Comparison of ENCODE assay signal across 9 mouse cellular contexts in the genomic region with DNA sequence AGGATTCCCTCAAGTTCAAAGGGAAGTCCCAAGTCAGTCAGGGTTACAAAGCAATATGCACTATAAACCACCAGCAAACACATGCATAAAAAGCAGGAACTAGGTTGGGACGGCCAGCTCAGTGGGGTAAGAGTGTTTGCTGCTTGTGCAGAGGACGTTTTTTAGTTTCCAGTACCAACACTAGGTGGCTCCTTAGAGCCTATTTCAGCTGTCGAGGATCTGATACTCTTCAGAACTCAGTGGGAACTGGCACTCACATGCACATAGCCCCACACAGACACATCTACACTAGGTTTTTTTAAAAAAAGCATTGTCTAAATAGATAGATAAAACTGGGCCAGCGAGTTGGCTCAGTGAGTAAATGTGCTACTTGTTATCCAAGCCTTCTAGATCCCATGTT. TPM values are rescaled to one million over a fixed set of nuclear protein-coding genes. Genes with fewer than 3 reads are reported as not detected.
DNase-seq lines count a peak whose midpoint lies in the region; ATAC-seq lines count a peak whose summit lies in the region.
"Had no signal": no experiment of that assay in that cellular context is flagged by ENCODE, and none has a peak within 500 bp of the region (broad histone marks: within the 10 kb centered on the region; RNA-seq: fewer than 3 reads in every experiment).

No protein-coding gene starts in this region.

- H3K27ac ChIP-seq in hindbrain, embryonic 15.5 days (replicated peaks) = no peak overlapping the region
- H3K27ac ChIP-seq: liver, embryonic 15.5 days had no signal

- intact Hi-C loops in left cerebral cortex, postnatal 4 days (cut with DNase I) = loop anchor here (5.0 kb wide), 1 partner anchor 50 kb away; no protein-coding TSS in a partner anchor

- 56% methylated on average over 4 of the region's 4 CpGs for WGBS in hindbrain, embryonic 15.5 days

- no peaks in the 10 kb centered on the region for H3K9me3 ChIP-seq in hindbrain, embryonic 15.5 days
- H3K9me3 ChIP-seq: liver, embryonic 15.5 days had no signal

- H3K36me3 ChIP-seq in hindbrain, embryonic 15.5 days = peaks cover 35% of the 10 kb centered on the region

- no peaks in the 10 kb centered on the region for H3K27me3 ChIP-seq in hindbrain, embryonic 15.5 days
- H3K27me3 ChIP-seq: liver, embryonic 15.5 days had no signal

- ATAC-seq in hindbrain, embryonic 15.5 days (ENCODE audit: low FRiP score, low read depth) = peak; percentile 76; the same call in 1 of the 2 replicates

- no peaks in the 10 kb centered on the region for H3K4me1 ChIP-seq in hindbrain, embryonic 15.5 days (replicated peaks)

- DNase-seq in adrenal gland, postnatal 14 days = peak; percentile 38
- DNase-seq in adrenal gland, adult 8-10 months = no peak
- peak; percentile 36 for DNase-seq in left cerebral cortex, adult 11 months (ENCODE audit: low spot score)
- DNase-seq in left cerebral cortex, postnatal 4 days = no peak
- peak; percentile 49 for DNase-seq in MEL-GATA-1-ER (ENCODE audit: extremely low read depth, low read depth)
- peak; percentile 29 for DNase-seq in lung, postnatal 14 days
- no peak for DNase-seq in frontal cortex, postnatal 14 days (ENCODE audit: low spot score in 2 of 2)

- H3K9ac ChIP-seq in hindbrain, embryonic 15.5 days = no peak overlapping the region
- H3K9ac ChIP-seq: liver, embryonic 15.5 days had no signal

- H3K4me3 ChIP-seq in hindbrain, embryonic 15.5 days = no peak overlapping the region
- H3K4me3 ChIP-seq: liver, embryonic 15.5 days had no signal

- H3K4me2 ChIP-seq in hindbrain, embryonic 15.5 days = no peak overlapping the region
- H3K4me2 ChIP-seq: liver, embryonic 15.5 days had no signal

RNA-seq across cellular contexts. Expression of gene Styk1, which starts 13.7 kb away (rescaled TPM):
- 0.23 and 0.63 TPM in 2 replicates for total RNA-seq in adrenal gland, postnatal 14 days (2021)
- total RNA-seq in adrenal gland, adult 8-10 months (2022) = 1 to 10 TPM in 2 of 4 experiments, under 1 TPM in 2; 0.28 to 1.1 (median 0.95) TPM
- total RNA-seq in left cerebral cortex, postnatal 4 days (2021) = 1 to 10 TPM; 6.6 to 6.7 TPM
- 4.7 and 5.1 TPM in 2 replicates for polyA plus RNA-seq in hindbrain, embryonic 15.5 days (2015; fragmentation: Nextera tagmentation; extraction: Ambion mirVana)

RNA-seq across cellular contexts. Expression of gene Ybx3, which starts 21.2 kb away (rescaled TPM):
- 249 and 280 TPM in 2 replicates for total RNA-seq in adrenal gland, postnatal 14 days (2021)
- total RNA-seq in adrenal gland, adult 8-10 months (2022) = 100 to 1,000 TPM in 3 of 4 experiments, 10 to 100 TPM in 1; 88.8 to 159 (median 120) TPM
- total RNA-seq in left cerebral cortex, postnatal 4 days (2021) = 100 to 1,000 TPM; 153 to 174 TPM
- 22.0 and 29.6 TPM in 2 replicates for polyA plus RNA-seq in hindbrain, embryonic 15.5 days (2015; fragmentation: Nextera tagmentation; extraction: Ambion mirVana)

Comparison
In these comparisons a context has a peak if more than half of its experiments do, and no peak if none do; other contexts are left out.
1. DNase-seq: peak in adrenal gland, postnatal 14 days (single experiment), left cerebral cortex, adult 11 months (single experiment), MEL-GATA-1-ER (single experiment) and lung, postnatal 14 days (single experiment); none in adrenal gland, adult 8-10 months (single experiment), left cerebral cortex, postnatal 4 days (single experiment) and frontal cortex, postnatal 14 days (0 of 2).